Mouse (Mus musculus): ENCODE measurements around the gene Mfap3l. TPM values are rescaled to one million over a fixed set of nuclear protein-coding genes. Genes with fewer than 3 reads are reported as not detected.
A peak's percentile ranks its signal among the peaks of the same experiment; 100 is the strongest.
"Not testable (repeated sequence)": the region's sequence is repeated elsewhere in the genome, so short reads cannot be mapped to it uniquely, and the experiment has no call there.

Gene Mfap3l
- polyA plus RNA-seq, 1 experiment from 2014 or later, result 1.1 TPM

- H3K27ac ChIP-seq, result peak overlapping the region; percentile 83
- under 1% methylated on average over 56 of the region's 56 CpGs for WGBS
- DNase-seq (ENCODE audit: low spot score), result no peak
- no peaks in the 10 kb centered on the region for H3K9me3 ChIP-seq
- peaks cover 16% of the 10 kb centered on the region; the same call in 1 of the 2 replicates for H3K27me3 ChIP-seq (ENCODE audit: insufficient read depth, poor library complexity, severe bottlenecking)
- peak overlapping the region; percentile 79 for H3K4me3 ChIP-seq
- no peaks in the 10 kb centered on the region for H3K36me3 ChIP-seq
- H3K4me1 ChIP-seq, result peaks cover 17% of the 10 kb centered on the region
These were observed 467 bp downstream of the Mfap3l start for GRCm38 (mm10) chr8:60632933-60633655.

- WGBS, result 87% methylated on average over 2 of the region's 2 CpGs
- no peak for DNase-seq (ENCODE audit: low spot score)
- no peaks in the 10 kb centered on the region for H3K9me3 ChIP-seq
These were observed 2.3 kb downstream of the Mfap3l start for GRCm38 (mm10) chr8:60634921-60635320.

DNA sequence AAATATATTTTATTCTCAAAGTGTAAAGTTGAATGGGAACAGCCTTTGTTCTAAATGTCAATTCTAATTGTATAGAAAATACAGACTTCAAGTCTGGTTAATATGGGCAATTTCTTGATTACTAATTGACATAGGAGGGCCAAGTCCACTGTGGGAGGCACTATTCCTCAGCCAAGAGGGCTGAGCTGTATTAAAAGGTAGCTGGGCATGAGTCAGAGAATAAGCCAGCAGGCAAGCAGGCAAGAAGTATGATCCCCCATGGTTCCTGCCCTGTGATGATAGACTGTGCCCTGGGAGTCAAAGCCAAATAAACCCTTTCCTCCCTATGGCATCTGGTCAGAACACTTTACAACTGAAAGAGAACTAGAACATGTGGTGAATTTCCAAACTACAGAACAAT, 3.2 kb downstream of the Mfap3l start:
- Histone ChIP-seq H3K36me3 (no peaks in the 10 kb centered on the region), H3K27ac (no peak overlapping the region), H3K9me3 (no peaks in the 10 kb centered on the region), H3K4me1 (peaks cover 17% of the 10 kb centered on the region), H3K4me3 (no peak overlapping the region), H3K27me3 (ENCODE audit: insufficient read depth, poor library complexity, severe bottlenecking) (peaks cover 7% of the 10 kb centered on the region; the same call in 1 of the 2 replicates)
- DNase-seq (ENCODE audit: low spot score), result no peak

More at GRCm38 (mm10) chr8:60634921-60635320, 2.3 kb downstream of the Mfap3l start:
- H3K27ac ChIP-seq, result no peak overlapping the region
- no peaks in the 10 kb centered on the region for H3K36me3 ChIP-seq
- peaks cover 16% of the 10 kb centered on the region; the same call in 1 of the 2 replicates for H3K27me3 ChIP-seq (ENCODE audit: insufficient read depth, poor library complexity, severe bottlenecking)
- H3K4me1 ChIP-seq, result peaks cover 17% of the 10 kb centered on the region
- H3K4me3 ChIP-seq, result no peak overlapping the region

- WGBS, result 90% methylated on average over 17 of the region's 17 CpGs
- Histone ChIP-seq H3K36me3 (no peaks in the 10 kb centered on the region), H3K27ac (no peak overlapping the region), H3K4me3 (no peak overlapping the region), H3K4me1 (no peaks in the 10 kb centered on the region), H3K27me3 (ENCODE audit: insufficient read depth, poor library complexity, severe bottlenecking) (no peaks in the 10 kb centered on the region), H3K9me3 (no peaks in the 10 kb centered on the region)
- no peak for DNase-seq (ENCODE audit: low spot score)
These were observed 7.4 kb downstream of the Mfap3l start for GRCm38 (mm10) chr8:60640046-60640445.

DNA sequence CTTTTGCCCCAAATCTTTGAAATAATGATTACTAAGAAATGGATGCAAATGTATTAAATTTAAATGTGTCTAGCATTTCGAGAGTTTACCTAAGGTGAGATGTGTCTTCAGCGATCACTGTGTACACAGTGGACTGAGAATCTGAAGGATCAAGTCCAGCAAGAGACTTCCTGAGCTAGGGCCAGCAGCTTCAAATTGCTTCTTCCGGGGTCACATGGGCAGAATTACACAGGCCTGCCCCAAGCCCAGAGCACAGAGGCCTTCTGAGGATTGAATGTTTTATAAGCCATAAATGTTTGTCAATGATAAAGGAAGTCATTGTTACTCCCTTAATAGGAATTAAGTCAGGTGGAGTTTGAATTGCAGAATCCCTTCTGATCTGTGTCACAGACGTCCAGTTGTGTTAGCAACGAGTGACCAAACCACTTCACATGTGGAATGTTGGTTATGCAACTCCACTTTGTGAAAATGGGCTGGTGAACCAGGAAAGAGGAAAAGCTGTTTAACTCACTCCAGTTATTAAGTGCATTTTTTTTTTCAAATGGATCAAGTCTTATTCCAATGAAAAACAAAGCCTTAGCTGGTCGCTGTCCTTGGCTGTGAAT, 10.9 kb downstream of the Mfap3l start:
- no peaks in the 10 kb centered on the region for H3K9me3 ChIP-seq
- H3K4me3 ChIP-seq, result no peak overlapping the region
- no peak for DNase-seq (ENCODE audit: low spot score)
- H3K36me3 ChIP-seq, result no peaks in the 10 kb centered on the region
- no peaks in the 10 kb centered on the region for H3K27me3 ChIP-seq (ENCODE audit: insufficient read depth, poor library complexity, severe bottlenecking)
- no peaks in the 10 kb centered on the region for H3K4me1 ChIP-seq
- H3K27ac ChIP-seq, result no peak overlapping the region
- 78% methylated on average over 6 of the region's 6 CpGs for whole genome bisulfite sequencing

- no peaks in the 10 kb centered on the region for H3K36me3 ChIP-seq
- no peaks in the 10 kb centered on the region for H3K9me3 ChIP-seq
- DNase-seq (ENCODE audit: low spot score), result no peak
- H3K27me3 ChIP-seq (ENCODE audit: insufficient read depth, poor library complexity, severe bottlenecking), result no peaks in the 10 kb centered on the region
- WGBS, result 87% methylated on average over 4 of the region's 4 CpGs
- H3K27ac ChIP-seq, result no peak overlapping the region
- no peak overlapping the region for H3K4me3 ChIP-seq
- no peaks in the 10 kb centered on the region for H3K4me1 ChIP-seq
These were observed 12.5 kb downstream of the Mfap3l start for GRCm38 (mm10) chr8:60645164-60645563.

DNA sequence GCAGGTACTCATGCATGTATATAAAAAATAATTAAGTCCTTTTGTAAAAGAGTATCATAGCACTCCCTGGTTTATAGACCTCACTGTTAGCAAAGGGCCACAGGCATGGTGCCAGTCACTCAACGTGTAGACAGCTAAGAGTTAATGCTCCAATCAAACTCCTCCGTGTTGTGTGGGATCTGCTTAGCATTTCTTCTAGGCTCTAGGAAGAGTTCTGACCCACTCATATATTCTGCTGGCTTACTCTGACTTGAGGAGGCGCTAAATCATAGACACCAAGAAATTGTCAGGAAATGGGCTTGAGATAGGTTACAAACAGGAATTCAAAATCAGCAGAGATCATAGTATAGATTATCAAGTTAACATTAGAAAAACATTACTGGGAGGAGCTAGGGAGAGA, 13.3 kb downstream of the Mfap3l start:
- H3K4me1 ChIP-seq, result no peaks in the 10 kb centered on the region
- no peak for DNase-seq (ENCODE audit: low spot score)
- no peaks in the 10 kb centered on the region for H3K27me3 ChIP-seq (ENCODE audit: insufficient read depth, poor library complexity, severe bottlenecking)
- no peaks in the 10 kb centered on the region for H3K9me3 ChIP-seq
- no peak overlapping the region for H3K4me3 ChIP-seq
- H3K27ac ChIP-seq, result no peak overlapping the region
- H3K36me3 ChIP-seq, result no peaks in the 10 kb centered on the region
- 82% methylated on average over 3 of the region's 3 CpGs for WGBS

- Histone ChIP-seq H3K4me1 (no peaks in the 10 kb centered on the region), H3K27me3 (ENCODE audit: insufficient read depth, poor library complexity, severe bottlenecking) (no peaks in the 10 kb centered on the region), H3K27ac (no peak overlapping the region), H3K9me3 (no peaks in the 10 kb centered on the region), H3K36me3 (no peaks in the 10 kb centered on the region), H3K4me3 (no peak overlapping the region)
- DNase-seq (ENCODE audit: low spot score), result no peak
- WGBS, result 89% methylated on average over 3 of the region's 3 CpGs
These were observed 14.7 kb downstream of the Mfap3l start for GRCm38 (mm10) chr8:60647291-60647690.

- no peaks in the 10 kb centered on the region for H3K36me3 ChIP-seq
- H3K9me3 ChIP-seq, result no peaks in the 10 kb centered on the region
- DNase-seq (ENCODE audit: low spot score), result no peak
- H3K27ac ChIP-seq, result no peak overlapping the region
- H3K4me3 ChIP-seq, result no peak overlapping the region
- H3K27me3 ChIP-seq (ENCODE audit: insufficient read depth, poor library complexity, severe bottlenecking), result no peaks in the 10 kb centered on the region
- WGBS, result 45% methylated on average over 1 of the region's 1 CpGs
- H3K4me1 ChIP-seq, result no peaks in the 10 kb centered on the region
These were observed 16.5 kb downstream of the Mfap3l start for GRCm38 (mm10) chr8:60649081-60649480.

- H3K9me3 ChIP-seq, result no peaks in the 10 kb centered on the region
- no peak overlapping the region for H3K27ac ChIP-seq
- no peak overlapping the region for H3K4me3 ChIP-seq
- 83% methylated on average over 4 of the region's 4 CpGs for WGBS
- no peaks in the 10 kb centered on the region for H3K4me1 ChIP-seq
- DNase-seq (ENCODE audit: low spot score), result no peak
- no peaks in the 10 kb centered on the region for H3K36me3 ChIP-seq
- no peaks in the 10 kb centered on the region for H3K27me3 ChIP-seq (ENCODE audit: insufficient read depth, poor library complexity, severe bottlenecking)
These were observed 17.5 kb downstream of the Mfap3l start for GRCm38 (mm10) chr8:60650119-60650518.

DNA sequence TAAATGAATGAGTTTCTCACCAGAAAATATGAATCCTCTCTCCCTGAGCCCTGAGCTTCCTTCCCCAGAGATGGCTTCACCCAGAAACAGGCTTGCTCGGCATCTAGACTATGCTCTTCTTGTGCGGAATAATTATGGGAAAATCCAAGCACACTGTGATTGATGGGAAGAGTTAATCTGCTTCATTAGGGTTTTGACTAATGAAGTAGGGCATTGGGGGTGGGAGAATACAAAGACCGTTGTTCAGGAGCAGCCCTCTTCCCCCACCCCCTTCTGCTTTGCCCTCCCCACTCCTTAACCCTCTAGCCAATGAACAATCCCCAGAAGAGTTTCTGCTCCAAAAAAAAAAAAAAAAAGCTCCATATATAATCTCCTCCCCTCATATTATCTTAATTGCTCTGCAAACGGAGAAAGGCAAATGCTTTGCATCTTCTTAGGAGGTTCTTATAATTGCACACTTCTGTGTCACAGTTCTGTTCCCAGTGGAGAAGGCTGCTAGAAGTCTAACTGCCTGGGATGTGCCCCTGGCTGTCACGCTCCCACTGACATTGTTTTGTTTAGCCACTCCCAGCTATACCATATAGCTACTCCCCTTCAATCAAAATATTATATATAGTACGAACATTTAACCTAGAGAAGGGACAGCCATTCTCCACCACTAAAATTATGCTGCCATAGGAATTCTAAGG, 24.9 kb downstream of the Mfap3l start:
- no peak for DNase-seq (ENCODE audit: low spot score)
- Histone ChIP-seq H3K4me1 (no peaks in the 10 kb centered on the region), H3K27ac (no peak overlapping the region), H3K4me3 (no peak overlapping the region), H3K36me3 (no peaks in the 10 kb centered on the region), H3K9me3 (no peaks in the 10 kb centered on the region), H3K27me3 (ENCODE audit: insufficient read depth, poor library complexity, severe bottlenecking) (no peaks in the 10 kb centered on the region)
- 80% methylated on average over 6 of the region's 6 CpGs for WGBS

DNA sequence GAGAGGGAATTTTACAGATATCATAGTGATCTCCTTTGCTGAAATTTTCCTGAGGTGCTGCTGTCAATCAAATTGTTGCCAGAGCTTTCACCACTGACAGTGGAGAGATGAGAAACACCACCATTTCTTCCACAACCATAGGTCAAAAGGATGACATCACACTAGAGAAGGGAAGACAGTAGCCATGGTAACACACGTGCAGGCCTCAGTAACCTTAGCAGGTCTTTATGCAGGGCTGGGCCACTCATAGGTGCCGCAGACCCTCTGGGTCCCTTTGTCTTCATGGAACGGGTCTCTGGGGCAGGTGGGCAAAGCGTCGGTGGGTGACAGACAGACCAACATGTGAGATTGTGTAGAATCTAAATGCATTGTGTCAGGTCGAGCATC, 25.5 kb downstream of the Mfap3l start:
- WGBS, result 77% methylated on average over 6 of the region's 6 CpGs
- no peak overlapping the region for H3K4me3 ChIP-seq
- no peak for DNase-seq (ENCODE audit: low spot score)
- H3K27me3 ChIP-seq (ENCODE audit: insufficient read depth, poor library complexity, severe bottlenecking), result no peaks in the 10 kb centered on the region
- H3K27ac ChIP-seq, result no peak overlapping the region
- no peaks in the 10 kb centered on the region for H3K36me3 ChIP-seq
- H3K9me3 ChIP-seq, result no peaks in the 10 kb centered on the region
- no peaks in the 10 kb centered on the region for H3K4me1 ChIP-seq

DNA sequence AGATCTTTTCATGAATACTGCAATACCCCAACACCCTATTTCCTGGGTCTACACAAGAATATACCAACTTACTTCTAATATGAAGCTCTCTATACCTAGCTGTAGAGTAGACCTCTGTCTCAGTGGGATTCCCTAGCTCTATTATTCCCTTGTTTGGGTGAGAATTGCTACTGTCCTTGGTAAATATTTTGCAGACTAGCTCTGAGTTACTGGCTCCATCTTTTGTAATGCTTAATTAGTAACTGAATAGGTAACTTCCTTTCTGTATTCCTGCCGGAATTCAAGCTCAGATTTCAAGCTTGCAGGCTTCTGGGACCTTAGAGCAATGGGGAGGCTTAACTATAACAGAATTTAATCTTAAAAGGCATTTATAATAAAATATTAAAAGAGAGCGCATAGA, 26.1 kb downstream of the Mfap3l start:
- DNase-seq (ENCODE audit: low spot score); H3K9me3 ChIP-seq; H3K4me3 ChIP-seq; H3K27me3 ChIP-seq (ENCODE audit: insufficient read depth, poor library complexity, severe bottlenecking); H3K36me3 ChIP-seq; H3K27ac ChIP-seq; H3K4me1 ChIP-seq: not testable (repeated sequence)
- WGBS, result 83% methylated on average over 2 of the region's 2 CpGs

All from heart, embryonic 10.5 days (tissue).